Mouse (Mus musculus): ENCODE data around the gene Vmn2r118. TPM values are rescaled to one million over a fixed set of nuclear protein-coding genes. Genes with fewer than 3 reads are reported as not detected.

The Vmn2r118 gene
- not detected in 2 replicates for polyA plus RNA-seq (2012; rRNA removed; ENCODE audit: low replicate concordance)

GRCm38 (mm10) chr17:55625092-55625491 lies at the start of gene Vmn2r118:
Gene Vmn2r118, minus strand, starts transcription at chr17:55625192.

Other genes with a start within 250 kb of the Vmn2r118 start
- not detected in 2 replicates for gene St6gal2, start 179.8 kb downstream of the Vmn2r118 start, polyA plus RNA-seq (2012; rRNA removed; ENCODE audit: low replicate concordance)
- 0.14 and 0.64 TPM in 2 replicates for gene Pot1b, start 87.4 kb upstream of the Vmn2r118 start, polyA plus RNA-seq (2012; rRNA removed; ENCODE audit: low replicate concordance)
- gene Adgre4, start 124.8 kb upstream of the Vmn2r118 start, polyA plus RNA-seq (2012; rRNA removed; ENCODE audit: low replicate concordance) = 0.23 and 0.41 TPM in 2 replicates